Mouse (Mus musculus) lung, embryonic 14.5 days (tissue): ENCODE measurements at regions not wholly inside any gene's neighbourhood (a gene's known extent, or its start where the extent isn't known, plus 50 kb on each side); places are given as distances from the start of the nearest gene placed in this dataset.

Experiments used
- ATAC-seq: fragments of 200-750 bp; cut with Nextera tagmentation; 2 replicates; pipeline ENCODE4 v1.8.0; 2017; ENCODE audit warnings: mild to moderate bottlenecking, moderate TSS enrichment, moderate library complexity; ENCODE audit not compliant: insufficient read depth
- DNase-seq: peaks from one replicate; pipeline ENCODE4 v3.0.0-alpha.2; 2015
- H3K27ac ChIP-seq: fragments of 300-500 bp; sonication (generic); 2 replicates; pipeline ENCODE4 v1.5.1; 2014; ENCODE audit warnings: low read depth, mild to moderate bottlenecking, moderate library complexity
- H3K27me3 ChIP-seq: fragments of 300-500 bp; sonication (generic); 2 replicates; pipeline ENCODE4 v1.6.1; 2014; ENCODE audit warnings: low read length, control low read depth; ENCODE audit not compliant: insufficient read depth
- H3K36me3 ChIP-seq: fragments of 300-500 bp; sonication (generic); 2 replicates; pipeline ENCODE4 v1.6.1; 2014; ENCODE audit warnings: control low read depth; ENCODE audit not compliant: insufficient read depth
- H3K4me1 ChIP-seq: fragments of 300-500 bp; sonication (generic); 2 replicates; pipeline ENCODE4 v1.6.1; 2014; ENCODE audit warnings: antibody characterized with exemption, control low read depth; ENCODE audit not compliant: insufficient read depth
- H3K4me2 ChIP-seq: fragments of 300-500 bp; sonication (generic); 2 replicates; pipeline ENCODE4 v1.6.1; 2014; ENCODE audit warnings: mild to moderate bottlenecking
- H3K4me3 ChIP-seq: fragments of 300-500 bp; sonication (generic); 2 replicates; pipeline ENCODE4 v1.5.1; 2014; ENCODE audit warnings: low read depth, low read length
- H3K9ac ChIP-seq: fragments of 300-500 bp; sonication (generic); 2 replicates; pipeline ENCODE4 v1.6.1; 2014
- H3K9me3 ChIP-seq: fragments of 300-500 bp; sonication (generic); 2 replicates; pipeline ENCODE4 v1.6.1; 2016; ENCODE audit warnings: low read depth, low read length, control low read depth
- CTCF ChIP-seq: IDR thresholded peaks from 2 replicates; pipeline ENCODE4 v1.5.1; 2016; ENCODE audit warnings: antibody characterized with exemption, low read depth
- WGBS: fragments of 180-500 bp; shearing (Covaris S2); extraction: QIAGEN DNeasy Blood & Tissue Kit; methylation state at CpG from one replicate; pipeline ENCODE4 v1.1.7; 2014; 5-methylcytosine and 5-hydroxymethylcytosine counted together

GRCm38 (mm10) chr3:128230390-128230789 lies 334.3 kb upstream of the Fam241a start:
- ATAC-seq (no peak), DNase-seq (no peak)
- no peaks in the 10 kb centered on the region for H3K9me3 ChIP-seq
- 48% methylated on average over 5 of the region's 5 CpGs for WGBS
- TF ChIP-seq CTCF, result no peak
- H3K4me2 ChIP-seq, result no peak overlapping the region
- no peak overlapping the region for H3K9ac ChIP-seq
- no peak overlapping the region for H3K27ac ChIP-seq
- H3K4me3 ChIP-seq, result no peak overlapping the region
- H3K27me3 ChIP-seq, result no peaks in the 10 kb centered on the region
- H3K4me1 ChIP-seq, result no peaks in the 10 kb centered on the region
- H3K36me3 ChIP-seq, result no peaks in the 10 kb centered on the region

GRCm38 (mm10) chr3:128226930-128227585 lies 330.9 kb upstream of the Fam241a start:
- H3K4me3 ChIP-seq, result no peak overlapping the region
- H3K9me3 ChIP-seq, result no peaks in the 10 kb centered on the region
- ATAC-seq, result no peak
- no peak for DNase-seq
- no peak overlapping the region for H3K4me2 ChIP-seq
- WGBS, result 36% methylated on average over 6 of the region's 6 CpGs
- no peaks in the 10 kb centered on the region for H3K4me1 ChIP-seq
- H3K36me3 ChIP-seq, result no peaks in the 10 kb centered on the region
- no peak overlapping the region for H3K9ac ChIP-seq
- TF ChIP-seq CTCF, result no peak
- no peak overlapping the region for H3K27ac ChIP-seq
- H3K27me3 ChIP-seq, result no peaks in the 10 kb centered on the region

DNA sequence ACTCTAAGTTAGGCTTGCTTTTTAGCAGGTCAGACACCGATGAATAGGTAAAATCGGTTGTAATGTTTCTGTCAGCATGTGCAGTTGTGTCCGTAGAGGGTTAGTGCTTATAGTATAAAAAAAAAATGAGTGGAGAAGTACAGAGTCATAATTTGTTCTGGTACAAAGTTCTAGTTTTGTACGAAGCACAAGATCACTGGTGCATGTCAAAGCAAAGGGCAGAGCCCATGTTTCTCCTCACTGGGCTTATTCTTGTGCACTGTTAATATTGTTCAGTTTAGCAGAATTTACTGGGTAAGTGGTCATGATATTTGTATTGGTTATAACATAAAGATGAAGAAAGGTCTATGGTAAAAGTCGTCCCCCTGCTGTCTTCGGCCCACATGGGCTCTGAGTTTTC lies 330.4 kb upstream of the Fam241a start:
- Histone ChIP-seq H3K4me2 (no peak overlapping the region), H3K27me3 (no peaks in the 10 kb centered on the region), H3K27ac (no peak overlapping the region), H3K36me3 (no peaks in the 10 kb centered on the region), H3K9ac (no peak overlapping the region), H3K4me1 (no peaks in the 10 kb centered on the region), H3K4me3 (no peak overlapping the region), H3K9me3 (no peaks in the 10 kb centered on the region)
- WGBS, result 64% methylated on average over 6 of the region's 6 CpGs
- ATAC-seq (no peak), DNase-seq (no peak)
- no peak for TF ChIP-seq CTCF

GRCm38 (mm10) chr3:128222344-128222743 lies 326.2 kb upstream of the Fam241a start:
- Histone ChIP-seq H3K36me3 (no peaks in the 10 kb centered on the region), H3K9ac (no peak overlapping the region), H3K4me2 (no peak overlapping the region), H3K9me3 (no peaks in the 10 kb centered on the region), H3K4me3 (no peak overlapping the region), H3K27ac (no peak overlapping the region), H3K4me1 (no peaks in the 10 kb centered on the region), H3K27me3 (no peaks in the 10 kb centered on the region)
- DNase-seq (no peak), ATAC-seq (no peak)
- WGBS, result 52% methylated on average over 12 of the region's 12 CpGs
- no peak for TF ChIP-seq CTCF

DNA sequence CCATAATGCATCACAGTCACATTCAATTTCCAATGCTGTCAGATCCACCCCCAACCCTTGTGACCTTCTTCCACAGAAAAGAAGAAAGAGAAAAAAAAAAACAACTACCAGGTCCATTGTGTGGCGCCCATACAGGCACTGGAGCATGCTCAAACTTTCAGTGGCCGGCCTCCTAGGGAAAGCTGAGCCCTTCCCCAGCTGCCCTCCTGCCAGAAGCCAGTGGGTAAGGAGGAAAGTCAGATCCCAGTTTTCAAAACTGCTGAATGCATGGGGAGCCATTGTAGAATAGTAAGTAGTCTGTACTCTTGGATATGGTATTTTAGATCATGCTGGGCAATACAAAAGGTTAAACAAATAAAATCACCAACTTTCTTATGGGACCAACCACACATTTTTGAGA lies 325.5 kb upstream of the Fam241a start:
- WGBS, result 77% methylated on average over 2 of the region's 2 CpGs
- no peaks in the 10 kb centered on the region for H3K9me3 ChIP-seq
- ATAC-seq (no peak), DNase-seq (no peak)
- H3K27me3 ChIP-seq, result no peaks in the 10 kb centered on the region
- H3K4me2 ChIP-seq, result no peak overlapping the region
- H3K4me1 ChIP-seq, result no peaks in the 10 kb centered on the region
- no peak for TF ChIP-seq CTCF
- H3K9ac ChIP-seq, result no peak overlapping the region
- H3K4me3 ChIP-seq, result no peak overlapping the region
- H3K36me3 ChIP-seq, result no peaks in the 10 kb centered on the region
- H3K27ac ChIP-seq, result no peak overlapping the region

DNA sequence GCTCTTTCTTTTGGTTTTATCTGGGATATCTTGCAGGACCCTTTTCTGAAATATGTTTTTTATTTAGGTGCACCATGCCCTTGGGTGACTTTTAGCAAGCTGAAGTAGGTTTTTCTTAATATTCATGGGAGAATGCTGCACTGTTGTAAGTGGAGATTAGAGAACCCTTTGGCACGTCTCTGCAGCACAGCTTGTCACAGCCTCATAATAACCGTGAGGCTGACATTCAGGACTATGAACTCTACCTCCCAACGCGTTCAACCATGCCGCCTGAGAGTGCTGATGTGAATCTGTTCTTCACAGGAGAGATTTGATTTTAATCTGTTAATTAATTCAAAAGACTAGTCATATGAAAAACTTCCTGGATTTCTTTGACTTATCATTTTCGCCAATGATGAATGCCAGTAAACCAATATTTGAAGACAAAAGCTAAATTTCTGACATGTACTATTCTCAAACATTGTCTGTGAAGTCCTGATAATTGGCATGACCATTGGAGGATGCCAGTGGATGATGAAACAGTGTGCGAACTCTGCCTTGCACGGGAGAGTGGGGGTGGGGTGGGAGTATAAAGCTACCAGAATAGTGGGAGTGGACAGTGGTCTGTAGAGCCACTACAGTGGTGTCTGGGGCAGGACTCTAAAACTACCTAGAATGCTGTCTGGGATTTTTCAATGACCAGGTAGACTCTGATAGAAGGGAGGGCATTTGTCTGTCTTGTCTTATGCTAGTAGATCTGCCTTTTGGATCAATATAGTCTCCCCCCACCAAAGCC lies 324.8 kb upstream of the Fam241a start:
- no peak for TF ChIP-seq CTCF
- 76% methylated on average over 8 of the region's 8 CpGs for WGBS

DNA sequence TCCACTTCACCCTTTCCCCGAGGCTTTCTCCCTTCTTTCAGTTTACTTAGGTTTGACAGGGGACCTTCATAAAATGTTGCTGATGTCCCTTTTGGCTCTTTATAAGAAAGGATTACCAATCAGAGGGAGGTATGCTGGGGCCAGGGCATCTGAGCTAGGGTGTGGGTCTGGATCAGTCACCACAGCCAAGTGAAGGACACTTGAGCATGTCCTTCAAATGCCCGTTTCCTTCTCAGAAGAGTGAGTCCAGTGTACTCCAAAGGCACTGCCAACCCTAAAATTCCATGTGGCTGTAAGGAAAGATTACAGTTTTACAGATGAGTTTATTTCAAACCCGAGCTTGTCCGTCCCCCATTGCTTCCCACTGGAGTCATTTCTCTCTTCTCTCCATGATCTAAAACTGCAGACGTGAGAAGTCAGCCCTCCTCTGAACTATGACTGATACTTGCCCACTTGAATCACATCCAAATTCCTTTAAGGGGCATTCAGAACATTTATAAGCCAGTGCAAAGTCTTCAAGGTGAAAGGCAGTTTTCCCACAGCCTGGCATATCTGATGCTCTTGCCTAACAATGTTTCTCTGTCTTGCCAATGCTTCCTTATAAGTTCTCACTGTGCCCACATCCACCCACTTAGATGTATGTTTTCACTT lies 321.8 kb upstream of the Fam241a start:
- DNase-seq (no peak), ATAC-seq (no peak)
- Histone ChIP-seq H3K4me1 (no peaks in the 10 kb centered on the region), H3K27me3 (no peaks in the 10 kb centered on the region), H3K4me3 (no peak overlapping the region), H3K4me2 (no peak overlapping the region), H3K36me3 (no peaks in the 10 kb centered on the region), H3K27ac (no peak overlapping the region), H3K9ac (no peak overlapping the region), H3K9me3 (no peaks in the 10 kb centered on the region)
- WGBS, result 50% methylated on average over 5 of the region's 5 CpGs
- TF ChIP-seq CTCF, result no peak

More for the DNA sequence above, 324.8 kb upstream of the Fam241a start:
- Histone ChIP-seq H3K4me2 (no peak overlapping the region), H3K27me3 (no peaks in the 10 kb centered on the region), H3K4me1 (no peaks in the 10 kb centered on the region), H3K27ac (no peak overlapping the region), H3K4me3 (no peak overlapping the region), H3K9me3 (no peaks in the 10 kb centered on the region), H3K36me3 (no peaks in the 10 kb centered on the region), H3K9ac (no peak overlapping the region)
- ATAC-seq (no peak), DNase-seq (no peak)
